Mouse (Mus musculus): ENCODE data around the gene Zfp46. TPM values are rescaled to one million over a fixed set of nuclear protein-coding genes. Genes with fewer than 3 reads are reported as not detected.

Zfp46 gene
- polyA plus RNA-seq, 1 experiment from 2014 or later, result 23.3 TPM

- Histone ChIP-seq H3K4me3 (no peak overlapping the region), H3K27ac (replicated peaks) (no peak overlapping the region), H3K9me3 (replicated peaks) (no peaks in the 10 kb centered on the region), H3K27me3 (ENCODE audit: low read depth, poor library complexity, severe bottlenecking) (no peaks in the 10 kb centered on the region), H3K4me1 (no peaks in the 10 kb centered on the region), H3K36me3 (peaks cover 96% of the 10 kb centered on the region)
- no peak for DNase-seq (ENCODE audit: low spot score)
- 97% methylated on average over 3 of the region's 3 CpGs for WGBS
These were observed 48.7 kb downstream of the Zfp46 start for GRCm38 (mm10) chr4:136333191-136333590.

GRCm38 (mm10) chr4:136335065-136335464 is 50.6 kb downstream of the Zfp46 start:
- Histone ChIP-seq H3K4me1 (no peaks in the 10 kb centered on the region), H3K27ac (replicated peaks) (no peak overlapping the region), H3K36me3 (peaks cover 96% of the 10 kb centered on the region), H3K27me3 (ENCODE audit: low read depth, poor library complexity, severe bottlenecking) (no peaks in the 10 kb centered on the region), H3K9me3 (replicated peaks) (no peaks in the 10 kb centered on the region), H3K4me3 (no peak overlapping the region)
- 84% methylated on average over 2 of the region's 2 CpGs for WGBS
- DNase-seq (ENCODE audit: low spot score), result no peak

- no peaks in the 10 kb centered on the region for H3K9me3 ChIP-seq (replicated peaks)
- DNase-seq (ENCODE audit: low spot score), result no peak
- H3K36me3 ChIP-seq, result peaks cover 93% of the 10 kb centered on the region
- no peak overlapping the region for H3K4me3 ChIP-seq
- no peak overlapping the region for H3K27ac ChIP-seq (replicated peaks)
- WGBS, result 76% methylated on average over 4 of the region's 4 CpGs
- no peaks in the 10 kb centered on the region for H3K4me1 ChIP-seq
- H3K27me3 ChIP-seq (ENCODE audit: low read depth, poor library complexity, severe bottlenecking), result no peaks in the 10 kb centered on the region
These were observed 52.6 kb downstream of the Zfp46 start for GRCm38 (mm10) chr4:136337129-136337528.

Other genes starting within 250 kb of the Zfp46 start
- gene Rpl11, start 231.3 kb upstream of the Zfp46 start, polyA plus RNA-seq (2016; fragmentation: Nextera tagmentation; extraction: Ambion mirVana), result 407 and 486 TPM in 2 replicates
- gene Id3, start 141.2 kb upstream of the Zfp46 start, polyA plus RNA-seq (2016; fragmentation: Nextera tagmentation; extraction: Ambion mirVana), result 619 and 802 TPM in 2 replicates
- gene E2f2, start 112.3 kb upstream of the Zfp46 start, polyA plus RNA-seq (2016; fragmentation: Nextera tagmentation; extraction: Ambion mirVana), result 10.3 and 10.8 TPM in 2 replicates
- 6.0 and 7.1 TPM in 2 replicates for gene Asap3, start 78.3 kb upstream of the Zfp46 start, polyA plus RNA-seq (2016; fragmentation: Nextera tagmentation; extraction: Ambion mirVana)
- 0.79 and 0.81 TPM in 2 replicates for gene Tcea3, start 37.0 kb upstream of the Zfp46 start, polyA plus RNA-seq (2016; fragmentation: Nextera tagmentation; extraction: Ambion mirVana)
- gene Hnrnpr, start 26.3 kb downstream of the Zfp46 start, polyA plus RNA-seq (2016; fragmentation: Nextera tagmentation; extraction: Ambion mirVana), result 229 and 258 TPM in 2 replicates
- 0.23 and 0.39 TPM in 2 replicates for gene Htr1d, start 138.8 kb downstream of the Zfp46 start, polyA plus RNA-seq (2016; fragmentation: Nextera tagmentation; extraction: Ambion mirVana)
- 0.23 and 0.37 TPM in 2 replicates for gene 6030445D17Rik, start 177.6 kb downstream of the Zfp46 start, polyA plus RNA-seq (2016; fragmentation: Nextera tagmentation; extraction: Ambion mirVana)
- 119 and 135 TPM in 2 replicates for gene Luzp1, start 185.1 kb downstream of the Zfp46 start, polyA plus RNA-seq (2016; fragmentation: Nextera tagmentation; extraction: Ambion mirVana)

Measured in midbrain, embryonic 10.5 days (tissue).